Mouse (Mus musculus) adrenal gland, postnatal 14 days (tissue): ENCODE measurements around the gene Nabp1. TPM values are rescaled to one million over a fixed set of nuclear protein-coding genes. Genes with fewer than 3 reads are reported as not detected.

Experiments used
- total RNA-seq: library from RNA; stranded (reverse); gene quantifications from 2 replicates; pipeline ENCODE4 v1.2.3, GENCODE M21; 2021

The Nabp1 gene
- total RNA-seq, 1 experiment from 2014 or later = 35.1 TPM

Other genes with a start within 250 kb of the Nabp1 start
- gene Cavin2, start 189.3 kb downstream of the Nabp1 start, total RNA-seq = 95.5 and 125 TPM in 2 replicates